Mouse (Mus musculus) thymus, postnatal 4 days (tissue): Measurements from ENCODE around the gene March5.
"Not testable (repeated sequence)": the region's sequence is repeated elsewhere in the genome, so short reads cannot be mapped to it uniquely, and the experiment has no call there.

Experiments used
- DNase-seq: peaks from one replicate; pipeline ENCODE4 v3.0.0; 2021

Gene March5

DNA sequence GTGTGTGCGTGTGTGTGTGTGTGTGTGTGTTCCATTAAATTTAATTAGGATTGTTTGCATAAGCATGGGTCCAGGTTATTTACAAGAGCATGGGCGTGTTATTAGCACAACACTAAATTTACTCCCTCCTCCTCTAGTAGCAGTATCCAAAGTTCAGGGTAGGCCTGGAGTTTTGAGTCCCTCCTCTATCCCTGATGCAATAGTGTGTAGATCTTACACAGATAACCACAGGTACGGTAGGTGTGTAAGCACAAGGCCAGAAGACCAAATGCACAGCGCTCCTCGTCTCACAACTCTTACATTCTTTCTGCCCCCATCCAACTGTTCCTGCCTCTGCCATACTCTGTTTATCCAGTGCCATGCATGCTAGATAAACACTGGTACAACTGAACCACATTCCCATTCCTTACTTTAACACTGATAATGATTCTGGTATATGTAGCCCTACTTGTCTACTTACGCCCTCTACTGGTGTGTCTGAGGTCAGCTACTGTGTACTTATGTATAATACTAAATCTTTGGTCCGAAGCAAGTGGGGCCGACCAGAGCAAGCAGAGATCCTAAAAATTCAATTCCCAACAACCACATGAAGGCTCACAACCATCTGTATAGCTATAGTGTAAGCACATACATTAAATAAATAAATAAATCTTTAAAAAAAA is 2.3 kb downstream of the March5 start:
- DNase-seq = peak; percentile 12

- no peak for DNase-seq
These were observed 3.1 kb downstream of the March5 start for GRCm38 (mm10) chr19:37210457-37210856.

DNA sequence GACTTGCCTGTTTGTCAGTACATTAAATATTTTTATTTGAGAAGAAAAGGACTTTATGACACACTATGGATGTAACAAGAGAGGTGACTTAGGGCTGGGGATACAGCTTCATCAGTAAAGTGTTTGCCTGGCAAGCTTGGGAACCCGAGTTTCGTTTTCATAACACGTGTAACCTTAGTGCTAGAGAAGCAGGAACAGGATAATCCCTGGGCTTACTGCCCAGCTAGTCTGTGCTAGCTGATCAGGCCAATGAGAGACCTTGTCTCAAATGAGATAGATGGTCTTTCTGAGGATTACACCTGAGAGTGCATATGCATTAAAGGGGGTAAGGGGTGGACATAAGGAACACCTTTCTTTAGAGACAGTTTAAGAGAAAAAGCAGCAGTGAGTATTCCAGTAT is 4.1 kb downstream of the March5 start:
- no peak for DNase-seq

GRCm38 (mm10) chr19:37214711-37215110 is 7.4 kb downstream of the March5 start:
- DNase-seq = no peak

DNA sequence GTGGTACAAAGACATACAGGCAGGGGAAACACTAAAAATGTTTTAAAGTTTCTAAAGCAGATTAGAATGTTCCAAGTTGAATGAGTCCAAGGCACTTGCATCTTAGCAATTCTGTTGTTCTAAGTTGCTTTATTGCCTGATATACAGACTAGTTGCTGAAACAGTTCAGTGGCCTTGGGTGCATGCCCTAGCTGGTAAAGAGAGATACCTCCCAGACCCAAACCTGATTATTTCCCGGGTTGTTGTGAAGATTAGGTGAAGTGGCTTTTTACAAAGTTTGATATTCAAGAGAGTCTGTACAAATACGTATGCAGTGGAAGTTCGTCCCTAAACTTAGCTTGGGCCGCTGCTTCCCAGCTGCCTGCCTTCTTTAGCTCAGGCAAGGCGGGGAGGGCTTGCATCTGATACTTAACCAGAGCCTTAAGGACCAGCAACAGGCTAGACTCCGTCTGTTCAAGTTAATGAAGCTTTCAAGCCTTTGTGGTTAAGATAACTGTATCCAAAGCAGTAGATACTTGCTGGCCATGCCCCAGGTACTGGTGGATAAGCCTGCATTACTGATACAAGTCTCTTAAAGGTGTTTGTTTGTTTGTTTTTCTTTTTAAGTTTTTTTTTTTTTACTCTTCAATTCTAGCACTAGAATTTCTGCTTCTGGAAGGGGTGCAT is 18.0 kb downstream of the March5 start:
- no peak for DNase-seq

DNA sequence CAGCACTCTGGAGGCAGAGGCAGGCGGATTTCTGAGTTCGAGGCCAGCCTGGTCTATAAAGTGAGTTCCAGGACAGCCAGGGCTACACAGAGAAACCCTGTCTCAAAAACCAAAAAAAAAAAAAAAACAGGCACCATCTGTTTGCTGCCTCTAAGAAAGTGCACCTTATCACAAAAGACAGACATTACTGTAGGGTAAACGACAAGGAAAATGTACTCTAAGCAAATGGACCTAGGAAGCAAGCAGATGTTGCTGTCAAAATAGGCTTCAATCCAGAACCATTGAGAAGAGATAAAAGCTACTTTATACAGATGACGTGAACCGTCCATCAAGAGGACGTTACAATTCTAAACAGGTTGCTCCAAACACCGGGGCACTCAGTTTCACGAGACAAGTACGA is 25.3 kb downstream of the March5 start:
- not testable (repeated sequence) for DNase-seq

DNA sequence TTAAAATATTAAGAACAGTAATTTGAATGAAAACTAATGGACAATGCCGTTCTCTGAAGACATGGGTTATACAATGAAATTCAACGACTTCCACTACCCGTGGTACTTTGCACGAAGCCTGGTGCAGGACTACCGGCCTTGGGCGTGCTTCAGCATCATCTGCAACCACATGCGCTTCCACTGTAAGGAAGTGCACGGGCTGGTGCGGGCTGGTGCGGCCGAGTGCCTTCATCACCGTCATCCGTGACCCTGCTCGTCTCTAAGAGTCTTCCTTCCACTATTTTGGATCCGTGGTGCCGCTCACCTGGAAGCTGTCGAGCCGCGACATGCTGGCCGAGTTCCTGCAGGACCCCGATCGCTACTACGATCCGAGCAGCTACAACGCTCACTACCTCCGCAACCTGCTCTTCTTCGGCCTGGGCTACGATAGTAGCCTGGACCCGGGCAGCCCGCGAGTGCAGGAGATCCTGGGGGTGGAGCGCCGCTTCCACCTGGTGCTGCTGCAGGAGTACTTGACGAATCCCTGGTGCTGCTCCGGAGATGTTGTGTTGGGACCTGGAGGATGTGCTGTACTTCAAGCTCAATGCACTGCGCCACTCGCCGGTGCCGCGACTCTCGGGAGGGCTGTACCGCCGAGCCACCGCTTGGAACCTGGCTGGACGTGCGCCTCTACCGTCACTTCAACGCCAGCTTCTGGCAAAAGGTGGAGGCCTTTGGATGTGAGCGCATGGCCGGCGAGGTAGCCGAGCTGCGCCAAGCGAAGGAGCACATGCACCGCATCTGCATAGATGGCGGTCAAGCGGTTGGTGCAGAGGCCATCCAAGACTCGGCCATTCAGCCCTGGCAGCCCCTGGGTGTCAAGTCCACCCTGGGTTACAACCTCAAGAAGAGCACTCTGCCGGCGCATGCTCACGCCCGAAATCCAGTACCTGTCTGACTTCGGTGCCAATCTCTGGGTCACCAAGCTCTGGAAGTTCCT is 26.5 kb downstream of the March5 start:
- DNase-seq = peak; percentile 19

GRCm38 (mm10) chr19:37235818-37236217 is 28.5 kb downstream of the March5 start:
- no peak for DNase-seq

DNA sequence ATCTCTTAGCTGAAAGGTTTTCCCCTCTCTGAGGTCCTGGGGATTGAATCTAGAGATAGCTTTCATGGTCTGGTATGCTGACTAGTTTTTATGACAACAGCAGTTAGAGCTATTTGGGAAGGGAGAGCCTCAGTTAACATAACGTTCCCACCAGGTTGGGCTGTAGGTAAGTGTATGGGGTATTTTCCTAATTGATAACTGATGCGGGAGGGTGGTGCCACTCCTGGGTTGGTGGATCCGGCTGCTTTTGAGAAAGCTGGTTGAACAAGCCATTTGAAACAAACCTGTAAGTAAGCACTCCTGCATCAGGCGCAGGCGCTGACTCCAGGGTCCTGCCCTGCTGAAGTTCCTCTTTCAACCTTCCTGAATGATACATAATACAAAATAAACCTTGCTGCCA is 30.0 kb downstream of the March5 start:
- no peak for DNase-seq

DNA sequence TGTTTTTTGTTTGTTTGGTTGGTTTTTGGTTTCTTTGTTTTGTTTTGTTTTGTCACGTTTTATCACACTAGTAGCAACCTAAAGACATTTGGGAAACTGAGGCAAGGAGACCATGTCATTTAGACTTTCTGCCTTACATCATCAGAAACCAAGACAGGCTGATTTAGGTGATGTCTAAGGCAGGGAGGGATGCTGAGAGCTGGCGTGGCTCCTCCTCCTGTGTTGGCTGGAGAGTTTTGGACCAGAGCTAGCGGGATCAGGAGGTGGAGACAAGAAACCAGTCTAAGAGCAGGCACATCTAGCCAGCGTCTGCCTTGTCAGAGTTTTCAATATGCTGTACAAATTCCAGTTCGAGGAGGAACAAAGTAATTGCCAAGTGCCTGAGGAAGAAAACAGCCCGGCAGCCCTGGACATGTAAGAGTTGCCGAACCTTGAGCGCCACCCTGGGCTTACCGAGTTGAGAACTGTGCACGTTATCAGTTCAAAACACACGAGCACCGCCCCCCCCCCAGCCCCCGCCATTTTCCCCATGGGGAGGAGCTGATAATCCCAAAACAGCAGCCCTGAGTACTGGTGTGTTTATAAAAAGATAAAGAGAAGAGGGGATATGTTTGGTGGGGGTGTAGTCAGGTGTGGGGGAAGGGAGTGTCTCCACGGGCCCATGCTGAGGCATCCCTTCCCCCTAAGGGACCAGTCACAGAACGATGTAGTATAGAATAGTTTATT is 30.5 kb downstream of the March5 start:
- DNase-seq = no peak

DNA sequence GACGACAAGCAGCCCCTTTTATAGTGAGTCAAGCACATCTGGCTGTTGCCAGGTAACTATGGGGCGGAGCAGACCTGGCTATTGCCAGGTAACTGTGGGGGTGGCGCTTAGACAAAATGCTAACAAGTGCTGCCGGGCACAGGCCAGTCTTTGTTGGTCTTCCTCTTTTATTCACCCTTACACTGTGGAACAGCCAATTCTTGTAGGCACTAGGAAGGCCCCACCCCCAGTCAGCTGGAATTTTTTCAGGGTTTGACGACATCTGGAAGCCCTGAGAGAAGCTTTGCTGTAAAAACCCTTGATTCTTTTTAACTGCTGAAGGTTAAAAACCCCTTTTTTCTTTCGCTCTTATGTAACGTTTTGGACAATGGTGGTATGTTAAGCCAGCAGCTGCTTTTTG is 31.3 kb downstream of the March5 start:
- DNase-seq = no peak

DNA sequence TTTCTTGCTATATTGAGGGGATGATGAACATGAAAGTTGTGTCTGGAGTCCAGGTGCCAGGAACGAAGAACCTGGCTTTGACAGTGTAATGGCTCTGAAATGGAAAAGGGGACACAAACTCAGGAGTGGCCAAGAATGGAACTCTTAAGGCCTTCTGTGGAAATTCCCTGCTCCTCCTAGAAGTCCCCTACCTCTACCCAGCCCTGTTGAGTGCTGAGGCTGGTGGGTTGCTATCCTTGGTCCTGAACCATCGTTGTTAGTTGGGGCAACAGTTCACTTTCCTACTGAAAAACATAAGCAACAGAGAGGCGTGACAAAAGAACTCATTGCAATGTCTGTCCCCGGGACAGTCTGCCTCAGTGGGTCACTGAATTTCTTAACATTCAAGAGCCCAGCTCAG is 31.8 kb downstream of the March5 start:
- peak; percentile 32 for DNase-seq

DNA sequence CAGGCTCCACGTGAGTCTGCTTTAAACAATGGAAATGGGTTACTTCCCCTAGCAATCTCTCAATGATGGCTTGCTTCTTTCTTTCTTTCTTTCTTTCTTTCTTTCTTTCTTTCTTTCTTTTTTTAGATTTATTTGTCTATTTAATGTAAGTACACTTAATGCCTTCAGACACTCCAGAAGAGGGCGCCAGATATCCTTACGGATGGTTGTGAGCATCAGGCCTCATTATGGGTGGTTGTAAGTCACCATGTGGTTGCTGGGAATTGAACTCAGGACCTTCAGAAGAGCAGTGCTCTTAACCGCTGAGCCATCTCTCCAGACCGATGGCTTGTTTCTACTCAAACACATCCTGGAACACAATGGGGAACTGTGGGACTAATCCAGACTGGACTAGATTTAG is 33.9 kb downstream of the March5 start:
- DNase-seq = peak; percentile 20

GRCm38 (mm10) chr19:37242707-37243106 is 35.4 kb downstream of the March5 start:
- DNase-seq = no peak

GRCm38 (mm10) chr19:37246859-37247258 is 39.5 kb downstream of the March5 start:
- DNase-seq = no peak

DNA sequence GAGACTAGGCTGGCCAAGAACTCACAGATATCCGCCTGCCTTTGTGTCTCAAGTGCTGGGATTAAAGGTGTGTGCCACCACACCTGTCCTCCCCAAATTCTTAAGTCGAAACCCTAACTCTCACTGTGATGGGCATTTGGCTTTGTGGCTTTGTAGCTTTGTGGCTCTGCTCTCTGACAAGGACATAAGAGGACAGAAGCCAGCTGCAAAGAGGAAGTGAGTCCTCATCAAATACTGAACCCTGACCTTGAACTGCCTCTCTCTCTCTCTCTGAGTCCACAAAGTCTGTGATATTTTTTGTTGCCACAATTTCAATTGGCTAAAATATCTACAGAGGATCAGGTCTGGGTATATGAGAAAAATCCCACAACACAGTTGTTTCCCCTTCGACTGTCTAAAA is 40.9 kb downstream of the March5 start:
- DNase-seq = no peak

DNA sequence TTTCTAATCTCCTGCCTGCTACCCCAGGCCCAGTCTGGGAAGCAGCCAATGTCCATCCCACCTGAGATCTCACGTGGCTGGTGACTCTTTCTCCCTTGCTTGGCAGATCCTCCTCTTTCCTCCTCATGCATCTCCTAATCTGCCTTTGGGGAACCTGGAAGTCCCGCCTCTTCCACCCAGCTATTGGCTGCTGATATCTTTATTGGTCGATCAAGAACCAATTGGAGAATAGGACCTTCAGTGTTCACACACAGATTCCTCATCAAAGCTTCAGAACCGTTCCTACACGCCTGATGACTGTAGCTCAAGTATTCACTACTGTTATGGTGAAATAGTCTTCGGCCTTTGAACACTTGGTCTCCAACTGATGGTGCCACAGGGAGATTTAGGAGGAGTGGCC is 44.8 kb downstream of the March5 start:
- no peak for DNase-seq

DNA sequence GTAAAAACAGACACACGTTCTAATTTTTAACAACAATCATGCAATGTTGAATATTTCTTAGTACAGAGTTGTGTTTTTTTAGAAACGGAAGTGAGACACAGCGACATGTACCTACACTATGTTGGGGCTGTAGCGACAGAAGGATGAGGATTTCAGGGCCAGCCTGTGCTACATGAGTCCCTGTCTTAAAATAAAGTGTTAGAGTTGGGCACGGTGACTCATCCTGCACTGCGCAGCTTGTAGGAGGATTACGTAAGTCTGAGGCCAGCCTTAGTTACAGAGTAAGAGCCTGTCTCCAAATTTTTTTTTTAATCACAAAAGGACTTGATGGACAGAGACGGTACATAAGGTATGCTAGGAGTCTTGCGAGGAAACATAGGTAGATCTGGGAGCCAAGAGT is 48.0 kb downstream of the March5 start:
- DNase-seq = no peak

- DNase-seq = no peak
These were observed 55.0 kb downstream of the March5 start for GRCm38 (mm10) chr19:37262389-37262788.

GRCm38 (mm10) chr19:37263566-37263942 is 56.2 kb downstream of the March5 start:
- no peak for DNase-seq

- DNase-seq = no peak
These were observed 56.9 kb downstream of the March5 start for GRCm38 (mm10) chr19:37263943-37264897.
